Mouse (Mus musculus) CD4-positive, CD25-positive, alpha-beta regulatory T cell, adult 2 months (primary cell): ENCODE data around the gene Insm2.
"Not testable (repeated sequence)": the region's sequence is repeated elsewhere in the genome, so short reads cannot be mapped to it uniquely, and the experiment has no call there.

Experiments used
- DNase-seq: peaks from one replicate; pipeline ENCODE4 v3.0.0-alpha.2; 2012; ENCODE audit warnings: low read depth, low spot score

Insm2 gene

GRCm38 (mm10) chr12:55598887-55599561 lies at the start of gene Insm2:
Gene Insm2, plus strand, starts transcription at chr12:55599427.
- no peak for DNase-seq

GRCm38 (mm10) chr12:55554901-55555300 lies 44.3 kb upstream of the Insm2 start:
- not testable (repeated sequence) for DNase-seq

DNA sequence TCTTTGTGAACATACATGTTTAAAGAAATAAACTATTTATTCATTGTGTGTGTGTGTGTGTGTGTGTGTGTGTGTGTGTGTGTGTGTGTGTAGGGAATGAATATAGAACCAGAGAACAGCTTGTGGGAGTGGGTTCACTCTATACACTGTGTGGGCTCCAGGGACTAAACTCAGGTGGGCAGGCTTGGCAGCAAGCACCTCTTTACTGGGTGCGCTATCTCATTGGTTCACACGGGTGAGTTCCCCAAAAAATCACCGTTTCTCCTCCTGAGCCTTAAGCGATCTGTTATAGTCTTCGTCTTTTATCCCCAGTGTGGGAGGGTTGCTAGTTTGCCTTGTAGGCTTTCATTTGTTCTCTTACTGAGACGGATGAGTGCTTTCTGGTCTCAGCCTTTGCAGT lies 41.4 kb upstream of the Insm2 start:
- no peak for DNase-seq

GRCm38 (mm10) chr12:55559184-55559855 lies 39.9 kb upstream of the Insm2 start:
- peak; percentile 20 for DNase-seq

- peak; percentile 46 for DNase-seq
These were observed 39.1 kb upstream of the Insm2 start for GRCm38 (mm10) chr12:55560025-55560690.

DNA sequence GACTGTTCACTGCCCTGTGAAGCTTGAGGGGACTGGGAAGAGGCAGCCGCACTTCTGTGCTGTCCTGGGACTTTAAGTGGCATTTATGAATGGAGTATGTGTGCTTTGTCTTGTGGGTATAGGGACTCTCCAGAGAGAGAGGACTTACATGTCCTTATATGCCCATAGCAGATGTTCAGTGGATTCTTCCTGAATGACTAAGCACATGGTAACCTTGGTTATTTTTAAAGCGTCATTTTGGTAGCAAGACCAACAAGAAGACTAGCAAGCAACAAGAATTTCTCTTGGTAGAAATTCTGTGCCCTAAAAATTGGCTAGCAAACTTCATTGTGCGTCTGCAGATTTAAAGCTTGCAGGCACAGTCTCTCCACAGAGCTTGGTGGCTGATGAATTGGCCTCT lies 35.5 kb upstream of the Insm2 start:
- DNase-seq, result no peak

GRCm38 (mm10) chr12:55564187-55564963 lies 34.9 kb upstream of the Insm2 start:
- peak; percentile 13 for DNase-seq

GRCm38 (mm10) chr12:55565206-55565605 lies 34.0 kb upstream of the Insm2 start, which contains the start of gene Aldoart2:
Gene Aldoart2, plus strand, starts transcription at chr12:55565239.
- no peak for DNase-seq

GRCm38 (mm10) chr12:55565867-55566266 lies 33.4 kb upstream of the Insm2 start:
- DNase-seq, result peak; percentile 22

GRCm38 (mm10) chr12:55566837-55567236 lies 32.4 kb upstream of the Insm2 start:
- no peak for DNase-seq

DNA sequence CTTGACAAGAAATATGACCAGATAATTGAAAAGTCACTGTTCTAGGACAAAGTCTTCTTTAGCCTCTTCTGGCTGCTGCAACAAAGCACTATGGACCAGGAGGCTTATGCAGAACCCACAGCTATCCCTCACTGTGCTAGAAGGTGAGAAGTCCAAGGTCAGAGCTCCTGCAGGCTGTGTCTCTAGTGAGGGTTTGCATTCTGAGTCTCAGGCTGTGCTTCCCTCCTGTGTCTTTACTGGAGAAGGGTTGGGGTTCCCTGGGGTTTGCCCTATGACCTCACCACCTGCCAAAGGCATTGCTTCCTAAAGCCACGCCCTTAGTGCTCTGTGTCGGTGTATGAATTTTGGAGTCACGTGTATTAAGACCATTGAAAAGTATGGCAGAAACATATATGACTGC lies 30.8 kb upstream of the Insm2 start:
- no peak for DNase-seq

DNA sequence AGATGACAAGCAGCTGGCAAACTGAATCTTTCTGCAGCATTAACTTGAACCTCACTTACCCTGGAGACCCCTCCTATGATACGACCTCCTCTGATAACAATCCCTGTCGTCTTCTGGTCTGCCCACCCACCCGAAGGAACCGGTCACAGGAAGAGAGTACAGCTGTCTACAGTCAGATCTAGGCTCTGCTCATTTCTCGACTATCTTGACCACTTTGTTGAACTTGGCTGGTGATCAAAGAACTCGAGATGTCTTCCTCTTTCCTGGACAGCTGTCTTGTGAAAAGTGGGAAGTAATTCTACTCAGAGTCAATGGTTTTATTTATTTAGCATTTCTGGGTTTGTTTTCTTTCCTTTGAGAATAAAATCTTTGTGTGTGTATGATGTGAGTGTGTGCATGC lies 29.6 kb upstream of the Insm2 start:
- DNase-seq, result no peak

- no peak for DNase-seq
These were observed 28.6 kb upstream of the Insm2 start for GRCm38 (mm10) chr12:55570646-55571045.

- DNase-seq, result no peak
These were observed 28.0 kb upstream of the Insm2 start for GRCm38 (mm10) chr12:55571181-55571580.

DNA sequence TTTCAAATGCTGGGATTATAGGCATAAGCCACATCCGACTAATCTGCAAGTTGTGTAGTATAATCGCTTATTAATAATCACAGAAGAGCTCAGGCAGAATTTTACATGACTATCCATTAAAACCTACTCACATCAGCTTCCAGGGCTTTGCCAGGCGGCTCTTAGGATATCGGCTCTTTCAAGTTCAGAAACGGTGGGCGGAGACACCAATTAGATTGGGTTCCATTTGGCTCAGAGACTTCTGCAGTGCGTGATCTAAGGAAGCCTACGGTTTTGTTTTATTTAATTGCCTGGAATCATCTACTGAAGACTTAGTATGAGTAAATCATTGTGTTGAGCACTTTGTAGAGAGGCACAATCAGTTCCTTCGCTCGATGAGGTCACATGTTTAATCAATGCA lies 27.6 kb upstream of the Insm2 start:
- no peak for DNase-seq

- DNase-seq, result no peak
These were observed 26.1 kb upstream of the Insm2 start for GRCm38 (mm10) chr12:55573089-55573488.

GRCm38 (mm10) chr12:55573794-55574193 lies 25.4 kb upstream of the Insm2 start:
- DNase-seq, result no peak

DNA sequence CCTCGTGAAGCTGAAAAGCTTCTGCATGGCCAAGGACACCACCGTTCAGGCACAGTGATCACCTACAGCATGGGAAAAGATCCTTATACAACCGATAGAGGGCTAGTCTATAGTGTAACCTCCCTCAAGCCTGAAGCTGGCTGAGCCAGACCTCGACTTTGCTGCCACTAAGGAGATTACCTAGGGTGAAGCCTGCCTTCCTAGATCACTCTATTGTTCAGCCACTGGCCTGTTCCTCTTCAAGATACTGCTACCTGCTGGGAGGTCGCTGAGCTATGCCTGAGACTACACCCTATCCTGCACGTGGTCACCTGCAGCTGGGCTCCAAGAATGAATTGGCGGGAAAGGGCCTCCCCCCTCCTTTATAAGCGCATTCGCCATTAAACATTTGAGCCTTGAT lies 12.3 kb upstream of the Insm2 start:
- DNase-seq, result not testable (repeated sequence)

DNA sequence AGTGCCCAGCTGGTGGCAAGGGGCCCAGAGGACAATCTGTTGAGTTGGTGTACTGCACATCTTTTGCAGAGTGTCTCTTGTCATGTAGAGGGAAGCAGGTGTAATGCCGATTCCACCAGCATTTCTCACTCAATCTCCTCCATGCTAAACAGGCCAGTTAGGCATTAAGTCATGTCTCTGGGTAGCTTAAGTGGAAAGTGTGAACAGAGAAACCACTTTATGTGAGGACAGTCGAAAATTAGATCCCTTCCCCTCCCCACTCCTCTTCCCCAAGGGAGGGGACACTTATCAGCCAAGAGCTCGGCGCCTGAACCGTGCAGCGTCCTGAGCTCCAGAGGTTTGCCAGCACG lies 715 bp upstream of the Insm2 start:
- no peak for DNase-seq

GRCm38 (mm10) chr12:55599639-55600502 lies 644 bp downstream of the Insm2 start:
- peak; percentile 20 for DNase-seq

DNA sequence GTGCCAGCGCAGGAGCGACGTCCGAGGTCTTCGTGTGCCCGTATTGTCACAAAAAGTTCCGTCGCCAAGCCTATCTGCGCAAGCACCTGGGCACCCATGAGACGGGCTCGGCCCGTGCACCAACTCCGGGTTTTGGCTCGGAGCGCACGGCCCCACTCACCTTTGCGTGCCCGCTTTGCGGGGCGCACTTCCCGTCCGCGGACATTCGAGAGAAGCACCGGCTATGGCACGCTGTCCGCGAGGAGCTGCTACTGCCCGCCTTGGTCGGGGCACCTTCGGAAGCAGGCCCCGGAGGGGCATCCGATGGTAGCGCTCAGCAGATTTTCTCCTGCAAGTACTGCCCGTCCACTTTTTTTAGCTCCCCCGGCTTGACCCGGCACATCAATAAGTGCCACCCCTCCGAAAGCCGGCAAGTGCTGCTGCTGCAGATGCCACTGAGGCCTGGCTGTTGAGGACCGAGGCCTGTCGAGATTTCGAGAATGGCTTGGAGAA lies 1.3 kb downstream of the Insm2 start:
- DNase-seq, result no peak
